Mouse (Mus musculus): ENCODE measurements around the gene Ptprm. TPM values are rescaled to one million over a fixed set of nuclear protein-coding genes. Genes with fewer than 3 reads are reported as not detected.

Gene Ptprm
- total RNA-seq, 2 experiments from 2014 or later, result 31.2 to 33.6 TPM

GRCm38 (mm10) chr17:67245273-67245875 lies 108.9 kb downstream of the Ptprm start:
- intact Hi-C loops (cut with DNase I; ENCODE audit: low total_unique reads), result no loop called here
- no peak for DNase-seq

GRCm38 (mm10) chr17:67242774-67243495 lies 111.3 kb downstream of the Ptprm start:
- intact Hi-C loops (cut with DNase I; ENCODE audit: low total_unique reads), result no loop called here
- DNase-seq, result no peak

DNA sequence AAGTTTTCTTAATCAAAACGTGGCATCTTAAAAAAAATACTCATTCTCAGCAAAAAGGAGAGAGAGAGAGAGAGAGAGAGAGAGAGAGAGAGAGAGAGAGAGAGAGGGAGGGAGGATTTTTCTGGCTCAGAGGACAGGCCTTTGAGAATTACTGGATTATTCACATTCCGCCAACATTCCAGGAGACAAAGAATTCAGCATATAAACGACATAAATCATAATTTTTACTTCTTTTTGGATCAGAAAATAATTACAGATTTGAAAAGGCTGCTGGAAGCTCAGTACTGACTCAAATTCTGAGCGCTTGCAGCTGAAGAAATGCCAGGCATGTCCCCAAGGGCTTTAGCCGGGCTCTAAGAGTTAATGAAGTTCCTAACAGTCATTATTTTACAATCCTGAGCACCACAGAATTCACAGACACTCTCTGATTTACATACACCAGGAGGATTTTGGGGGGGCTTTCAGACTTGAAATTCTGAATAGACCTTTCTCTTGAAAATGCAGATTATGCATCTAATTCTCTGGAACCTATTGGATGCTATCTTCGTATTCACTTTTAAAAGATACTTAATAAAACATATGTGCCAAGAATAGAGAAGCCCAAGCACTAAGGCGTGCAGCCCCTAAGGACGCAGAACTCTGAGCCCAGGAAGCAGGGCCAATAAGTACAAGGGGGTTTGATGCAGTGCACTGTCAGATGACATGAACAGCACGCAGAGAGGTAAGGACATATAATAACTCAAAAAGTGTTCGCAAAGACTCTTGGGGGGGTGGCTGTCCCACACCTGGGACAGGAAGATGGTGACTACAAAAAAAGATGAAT lies 112.1 kb downstream of the Ptprm start:
- DNase-seq, result peak; percentile 14
- intact Hi-C loops (cut with DNase I; ENCODE audit: low total_unique reads), result no loop called here

GRCm38 (mm10) chr17:67238866-67239265 lies 115.4 kb downstream of the Ptprm start:
- intact Hi-C loops (cut with DNase I; ENCODE audit: low total_unique reads), result no loop called here

DNA sequence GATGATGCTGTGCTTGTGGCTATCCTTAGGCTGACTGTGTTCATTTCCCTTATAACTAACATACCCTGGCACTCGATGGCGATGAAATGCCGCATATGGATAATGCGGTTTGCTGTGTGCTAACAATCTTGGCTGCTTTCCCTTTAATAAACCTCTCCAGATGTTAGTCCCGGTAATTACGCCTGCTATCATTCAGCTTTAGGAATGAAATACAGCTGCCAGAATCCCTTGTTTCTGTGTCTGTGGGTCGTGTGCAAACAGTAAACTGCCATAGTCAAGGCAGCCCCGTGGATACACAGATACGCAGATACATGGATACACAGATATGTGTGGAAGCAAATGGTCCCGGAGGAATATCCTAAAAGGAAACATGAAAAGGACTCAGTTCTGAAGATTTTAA lies 116.8 kb downstream of the Ptprm start:
- intact Hi-C loops (cut with DNase I; ENCODE audit: low total_unique reads), result no loop called here
- no peak for DNase-seq

More at GRCm38 (mm10) chr17:67238866-67239265, 115.4 kb downstream of the Ptprm start:
- no peak for DNase-seq

- intact Hi-C loops (cut with DNase I; ENCODE audit: low total_unique reads), result no loop called here
Observed at GRCm38 (mm10) chr17:67233063-67233462, 121.2 kb downstream of the Ptprm start.

GRCm38 (mm10) chr17:67226991-67227390 lies 127.3 kb downstream of the Ptprm start:
- intact Hi-C loops (cut with DNase I; ENCODE audit: low total_unique reads), result no loop called here
- no peak for DNase-seq

More at GRCm38 (mm10) chr17:67233063-67233462, 121.2 kb downstream of the Ptprm start:
- DNase-seq, result no peak

- intact Hi-C loops (cut with DNase I; ENCODE audit: low total_unique reads), result no loop called here
- DNase-seq, result no peak
Observed at GRCm38 (mm10) chr17:67215326-67215725, 138.9 kb downstream of the Ptprm start.

GRCm38 (mm10) chr17:67213711-67214110 lies 140.5 kb downstream of the Ptprm start:
- no peak for DNase-seq
- intact Hi-C loops (cut with DNase I; ENCODE audit: low total_unique reads), result no loop called here

DNA sequence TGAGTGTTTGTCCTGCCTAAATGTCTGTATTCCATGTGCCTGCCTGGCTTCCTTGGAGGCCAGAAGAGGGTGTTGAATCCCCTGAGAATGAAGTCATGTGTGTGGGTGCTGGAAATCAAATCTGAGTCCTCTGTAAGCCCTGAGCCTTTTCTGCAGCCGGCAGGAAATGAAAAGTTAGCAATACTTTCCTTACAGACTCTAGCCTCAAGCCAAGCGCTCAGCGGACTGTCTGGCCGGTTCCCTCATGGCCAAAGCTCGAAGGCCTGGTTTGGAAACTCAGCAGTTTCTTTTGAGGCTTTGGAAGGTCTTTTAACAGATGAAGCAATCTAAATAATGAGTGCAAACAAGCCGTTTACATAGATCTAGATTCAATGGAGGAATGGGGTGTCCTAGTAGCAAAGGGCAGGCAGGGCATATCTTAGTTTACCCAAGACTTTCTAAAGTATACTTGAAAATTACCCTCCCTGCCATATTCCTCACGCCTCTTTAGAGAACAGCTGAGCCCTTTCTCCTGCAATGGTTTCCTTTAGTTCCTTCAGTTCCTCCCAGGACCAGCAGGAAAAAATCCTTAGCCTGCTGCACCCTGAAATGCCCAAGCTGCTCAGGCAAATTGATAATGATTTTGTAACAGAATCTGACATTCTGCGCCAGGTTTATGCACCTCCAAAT lies 144.4 kb downstream of the Ptprm start:
- no peak for DNase-seq
- intact Hi-C loops (cut with DNase I; ENCODE audit: low total_unique reads), result no loop called here

DNA sequence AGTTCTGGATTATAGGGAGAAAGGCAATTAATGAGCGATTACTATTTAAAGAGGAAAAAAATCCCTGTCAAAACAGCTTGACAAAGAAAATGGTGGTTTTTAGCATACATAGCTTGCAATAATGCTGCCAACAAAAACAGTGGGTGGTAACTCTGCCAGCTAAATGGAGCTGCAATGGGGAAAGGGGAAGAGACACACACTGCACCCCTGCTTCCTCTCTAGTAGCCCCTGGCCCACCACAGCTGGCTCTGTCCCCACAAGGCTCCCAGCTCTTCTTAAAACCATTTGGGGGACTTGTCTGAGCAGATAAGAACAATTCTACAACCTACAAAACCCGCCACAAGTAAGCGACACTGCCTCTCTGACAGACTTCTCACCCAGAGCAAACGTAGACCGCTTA lies 145.7 kb downstream of the Ptprm start:
- intact Hi-C loops (cut with DNase I; ENCODE audit: low total_unique reads), result no loop called here
- no peak for DNase-seq

DNA sequence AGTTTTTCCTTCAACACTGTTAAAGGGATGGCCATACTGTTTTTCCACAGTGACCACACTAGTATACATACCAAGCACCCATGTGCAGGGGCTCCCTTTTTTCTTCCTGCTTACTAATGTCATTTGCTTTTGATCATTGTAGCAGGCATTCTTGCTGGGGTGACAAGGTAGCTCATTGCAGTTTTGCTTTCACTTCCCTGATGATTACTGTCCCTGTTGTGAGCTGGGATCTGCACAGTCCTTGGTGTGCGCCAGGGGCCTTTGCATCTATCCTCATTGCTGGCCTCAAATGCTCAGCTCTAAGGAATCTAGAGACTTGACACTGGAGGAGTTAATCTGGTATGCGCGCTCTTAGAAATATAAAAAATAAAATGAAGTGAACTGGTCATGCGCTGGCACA lies 147.3 kb downstream of the Ptprm start:
- intact Hi-C loops (cut with DNase I; ENCODE audit: low total_unique reads), result no loop called here
- DNase-seq, result no peak

DNA sequence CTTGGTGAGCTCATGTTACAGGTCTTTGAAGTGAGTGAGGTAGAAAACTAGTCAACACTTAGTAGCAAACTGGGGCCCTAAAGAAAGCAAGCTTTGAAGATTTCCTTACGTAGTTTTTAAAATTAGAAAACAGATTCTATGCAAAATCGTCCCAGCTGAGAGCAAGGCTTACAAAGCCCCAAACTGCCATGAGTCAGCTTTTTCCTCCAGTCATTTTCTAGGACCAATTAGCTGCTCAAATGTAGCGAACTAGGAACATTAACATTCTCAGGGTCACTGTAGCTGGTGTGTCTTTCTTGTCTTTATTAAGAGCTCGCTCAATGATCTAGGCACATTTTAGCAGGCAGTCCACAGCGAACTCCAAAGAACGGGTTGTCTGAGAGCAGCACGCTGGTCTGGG lies 153.1 kb downstream of the Ptprm start:
- intact Hi-C loops (cut with DNase I; ENCODE audit: low total_unique reads), result no loop called here
- no peak for DNase-seq

GRCm38 (mm10) chr17:67193728-67194127 lies 160.5 kb downstream of the Ptprm start:
- intact Hi-C loops (cut with DNase I; ENCODE audit: low total_unique reads), result no loop called here
- DNase-seq, result no peak

DNA sequence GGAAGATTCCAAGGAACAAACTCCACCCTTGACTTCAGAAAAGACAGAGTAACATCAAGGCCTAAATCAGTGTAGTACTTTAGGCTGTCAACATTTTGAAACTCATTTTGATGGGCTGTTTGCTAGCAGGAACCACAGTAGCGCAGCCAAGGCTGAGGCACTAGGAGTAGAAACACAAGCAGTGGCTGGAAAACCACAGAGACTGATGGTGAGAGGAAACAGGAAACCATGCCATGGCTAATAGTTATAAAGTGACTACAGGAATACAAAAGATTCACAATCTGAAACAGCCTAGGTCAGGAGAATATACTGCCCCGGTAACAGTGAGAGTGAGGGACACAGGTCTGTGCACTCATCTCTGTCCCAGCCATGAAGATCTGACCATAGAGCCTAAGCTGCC lies 165.7 kb downstream of the Ptprm start:
- intact Hi-C loops (cut with DNase I; ENCODE audit: low total_unique reads), result no loop called here
- no peak for DNase-seq

DNA sequence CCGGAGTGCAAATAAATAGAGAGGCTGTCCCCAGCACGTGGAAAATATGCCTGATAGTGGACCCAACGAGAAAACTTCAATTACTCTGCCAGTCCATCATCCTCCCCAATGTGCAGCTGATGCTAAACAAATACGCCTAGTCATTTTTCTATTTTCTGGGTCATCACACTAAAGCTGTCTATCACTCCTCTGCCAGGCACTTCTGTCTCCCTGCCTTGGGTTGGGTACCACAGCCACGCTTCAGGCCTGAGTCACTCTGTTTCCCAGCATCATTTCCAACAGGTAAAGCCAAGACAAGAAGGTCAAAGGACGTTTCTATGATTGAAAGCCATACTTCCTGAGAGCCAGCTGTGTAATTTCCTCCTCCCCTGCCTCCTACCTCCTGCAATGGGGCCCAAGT lies 167.4 kb downstream of the Ptprm start:
- intact Hi-C loops (cut with DNase I; ENCODE audit: low total_unique reads), result no loop called here
- no peak for DNase-seq

GRCm38 (mm10) chr17:67185942-67186341 lies 168.3 kb downstream of the Ptprm start:
- intact Hi-C loops (cut with DNase I; ENCODE audit: low total_unique reads), result no loop called here
- no peak for DNase-seq

DNA sequence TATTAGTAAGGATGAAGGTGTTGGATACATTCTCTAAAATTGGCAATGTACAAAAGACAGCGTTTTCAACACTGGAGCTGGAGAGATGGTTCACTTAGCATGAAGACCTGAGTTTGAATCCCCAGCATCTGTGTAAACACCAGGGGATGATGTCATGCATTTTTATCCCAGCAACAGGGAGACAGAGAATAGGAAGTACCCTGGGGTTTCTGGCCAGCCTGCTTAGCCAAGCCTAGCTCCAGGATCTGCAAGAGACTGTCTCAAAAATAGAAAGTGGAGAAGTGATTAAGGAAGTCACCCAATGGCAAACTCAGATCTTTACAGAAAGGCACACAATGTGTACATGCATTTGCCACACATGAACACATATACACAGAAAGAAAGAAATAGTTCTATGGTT lies 174.8 kb downstream of the Ptprm start:
- intact Hi-C loops (cut with DNase I; ENCODE audit: low total_unique reads), result no loop called here
- DNase-seq, result no peak

GRCm38 (mm10) chr17:67178686-67179265 lies 175.5 kb downstream of the Ptprm start:
- no peak for DNase-seq
- intact Hi-C loops (cut with DNase I; ENCODE audit: low total_unique reads), result no loop called here

- intact Hi-C loops (cut with DNase I; ENCODE audit: low total_unique reads), result no loop called here
Observed at GRCm38 (mm10) chr17:67175836-67176235, 178.4 kb downstream of the Ptprm start.

More at GRCm38 (mm10) chr17:67175836-67176235, 178.4 kb downstream of the Ptprm start:
- peak; percentile 19 for DNase-seq

Measured in gastrocnemius, postnatal 14 days (tissue).